Mouse (Mus musculus) 3134 (cell line): Measurements from ENCODE around the gene Gpc6.

Experiments
- DNase-seq: peaks from one replicate; pipeline ENCODE4 v3.0.0-alpha.2; 2011; ENCODE audit warnings: low spot score; ENCODE audit not compliant: insufficient read length; ENCODE audit errors: extremely low read depth

Gene Gpc6

DNA sequence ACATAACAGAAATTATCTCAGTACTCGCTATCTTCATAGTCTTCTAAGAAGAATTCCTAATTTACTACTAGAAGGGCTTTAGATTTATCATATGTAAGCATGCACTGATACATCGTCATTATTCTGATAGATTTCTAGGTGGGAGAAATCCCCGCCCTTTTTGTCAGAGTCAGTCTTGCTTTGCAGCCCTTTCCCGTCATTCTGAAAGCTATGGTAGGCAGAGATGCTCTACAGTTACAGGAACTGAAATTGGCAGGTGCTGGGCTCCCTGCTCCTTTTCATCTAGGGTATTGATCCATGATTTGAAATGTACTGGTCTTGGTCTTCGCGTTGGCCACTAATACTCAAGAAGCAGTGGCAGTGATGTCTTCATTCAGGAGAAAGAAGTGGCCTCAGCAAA lies 22.3 kb downstream of the Gpc6 start:
- DNase-seq, result no peak

DNA sequence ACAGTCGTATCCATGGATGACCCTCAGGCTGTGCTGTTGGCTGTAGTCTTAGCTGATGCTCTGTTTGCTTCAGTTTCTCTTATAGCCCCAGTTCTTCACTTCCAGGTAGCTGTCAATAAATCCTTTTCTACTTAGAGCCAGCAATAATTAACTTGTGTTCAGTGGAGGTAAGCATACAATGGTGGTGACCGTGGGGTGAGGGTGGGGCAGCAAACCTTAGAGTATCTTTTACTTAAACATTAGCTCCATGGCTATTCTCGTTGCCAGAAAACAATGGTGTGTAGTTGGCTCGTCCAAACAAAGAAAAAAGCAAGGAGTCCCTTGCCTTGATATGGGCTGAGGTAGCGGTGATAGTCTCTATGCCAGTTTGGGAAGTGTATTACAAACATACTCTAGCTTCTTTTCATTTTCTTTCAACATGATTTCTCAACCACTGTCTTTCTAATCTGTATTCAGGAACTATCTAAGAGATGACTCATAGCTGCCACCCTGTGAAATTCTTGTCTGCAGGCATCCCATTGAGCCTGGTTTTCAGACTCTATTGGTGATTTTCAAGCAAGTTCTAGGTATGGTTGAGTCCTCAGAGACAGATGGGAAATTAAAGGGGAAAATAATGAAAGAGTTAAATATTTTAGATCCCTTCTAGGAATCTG lies 22.9 kb downstream of the Gpc6 start:
- DNase-seq, result no peak

- DNase-seq, result no peak
Measured at GRCm38 (mm10) chr14:116957154-116957553, 32.0 kb downstream of the Gpc6 start.

DNA sequence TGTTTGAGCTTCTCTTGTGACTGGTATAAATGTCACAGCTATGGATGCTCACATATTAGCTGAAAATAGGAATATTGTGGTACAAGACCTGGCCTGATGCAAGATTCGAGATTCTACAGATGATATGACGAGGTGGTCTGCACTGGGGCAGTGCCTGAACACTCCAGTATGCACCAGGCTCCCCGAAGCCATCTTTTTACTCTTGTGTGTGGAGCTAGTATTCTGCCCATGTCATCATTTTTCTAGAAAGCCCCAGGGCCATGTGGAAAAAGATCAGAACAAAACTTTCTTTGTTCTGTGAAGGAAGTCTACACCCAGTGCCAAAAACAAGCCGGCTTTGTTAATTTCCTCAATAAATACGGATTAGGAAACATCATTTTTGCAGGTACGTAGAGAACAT lies 39.7 kb downstream of the Gpc6 start:
- DNase-seq, result no peak

DNA sequence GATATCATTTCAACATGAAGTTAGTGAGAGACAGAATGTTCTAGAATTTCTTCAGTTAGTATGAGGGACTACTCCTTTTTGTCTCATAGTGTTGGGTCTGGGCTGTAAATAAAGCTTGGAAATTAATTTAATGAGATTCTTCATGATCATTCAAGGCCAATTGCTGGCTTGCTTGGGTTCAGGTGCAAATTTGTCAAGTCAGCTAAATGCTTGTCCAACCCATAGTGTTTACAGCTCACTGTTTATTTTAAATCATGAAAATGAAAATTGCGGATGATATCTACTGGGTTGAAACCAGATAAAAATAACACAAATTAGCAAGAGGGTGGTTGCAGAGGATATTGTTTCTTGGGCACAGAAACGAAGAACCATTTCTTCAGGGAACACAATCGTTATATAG lies 49.6 kb downstream of the Gpc6 start:
- DNase-seq, result no peak

DNA sequence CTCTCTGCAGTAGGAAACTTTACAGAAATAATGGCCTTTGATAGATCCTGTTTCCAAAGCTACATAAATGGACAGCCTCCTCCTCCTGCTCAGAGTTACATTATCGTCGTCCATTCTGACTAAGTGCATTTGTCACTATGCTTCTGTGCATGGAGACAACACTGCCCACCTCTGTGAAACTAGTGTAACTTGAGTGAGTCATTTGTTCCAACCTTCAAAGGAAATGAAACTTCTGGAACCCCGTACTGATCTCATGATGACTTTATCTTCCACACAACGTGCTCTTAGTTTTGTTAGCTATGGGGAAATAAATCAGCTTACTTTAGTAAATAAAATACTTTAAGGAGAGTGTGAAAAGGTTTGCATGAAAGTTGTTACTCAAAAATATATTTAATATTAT lies 50.1 kb downstream of the Gpc6 start:
- no peak for DNase-seq

- no peak for DNase-seq
Measured at GRCm38 (mm10) chr14:116977259-116977658, 52.1 kb downstream of the Gpc6 start.

DNA sequence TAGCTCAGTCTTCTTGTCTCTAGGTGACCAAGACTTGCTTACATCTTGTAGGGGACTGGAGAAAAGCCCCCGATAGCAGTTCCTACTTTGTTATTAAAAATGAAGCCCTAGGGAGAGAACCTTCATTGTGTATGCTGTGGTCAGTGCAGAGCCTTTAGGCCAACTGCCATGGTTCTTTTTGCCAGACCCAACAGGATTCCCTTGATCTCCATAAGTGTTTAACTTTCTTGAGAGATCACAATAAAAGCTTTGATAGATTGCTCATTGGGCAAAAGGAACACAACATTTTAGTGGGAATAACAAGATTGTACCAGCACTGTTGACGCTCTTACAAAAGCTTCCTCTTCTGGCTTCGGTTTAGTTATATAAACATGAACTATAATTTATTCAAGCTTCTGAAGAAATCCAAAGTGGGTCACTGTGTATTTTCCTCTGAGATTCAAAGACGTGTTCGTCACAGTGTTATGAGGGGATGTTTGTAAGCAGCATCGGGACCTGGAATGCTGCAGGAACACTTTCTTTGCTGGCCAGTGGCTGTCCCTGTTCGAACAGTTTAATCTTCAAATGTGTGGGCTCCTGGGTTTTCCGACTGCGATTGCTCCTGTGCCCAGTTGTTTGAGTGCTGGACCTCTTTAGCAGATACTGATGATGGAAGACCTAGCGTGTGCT lies 54.7 kb downstream of the Gpc6 start:
- no peak for DNase-seq

DNA sequence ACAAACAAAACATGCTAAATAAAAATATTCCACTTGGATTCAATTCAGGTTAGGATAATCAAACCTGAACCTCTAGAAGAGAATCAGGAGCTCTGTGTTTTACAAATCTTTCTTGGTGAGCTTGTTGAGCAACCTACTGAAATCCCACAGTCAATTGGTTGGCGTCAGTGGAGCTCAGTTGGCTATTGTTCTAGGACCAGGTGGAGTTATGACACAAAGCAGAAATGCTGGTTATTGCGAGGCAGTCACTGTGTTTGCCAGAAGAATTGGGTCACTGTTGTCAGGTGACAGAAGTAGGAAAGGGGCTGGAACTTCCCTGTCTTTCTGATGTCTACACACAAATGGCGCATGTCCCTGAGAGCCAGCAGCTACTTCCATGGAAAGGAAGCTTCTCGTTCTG lies 56.6 kb downstream of the Gpc6 start:
- DNase-seq, result no peak

GRCm38 (mm10) chr14:116987341-116987740 lies 62.2 kb downstream of the Gpc6 start:
- DNase-seq, result no peak

GRCm38 (mm10) chr14:117000376-117000775 lies 75.3 kb downstream of the Gpc6 start:
- DNase-seq, result no peak

GRCm38 (mm10) chr14:117002313-117002712 lies 77.2 kb downstream of the Gpc6 start:
- no peak for DNase-seq

- DNase-seq, result no peak
Measured at GRCm38 (mm10) chr14:117008781-117009180, 83.7 kb downstream of the Gpc6 start.

DNA sequence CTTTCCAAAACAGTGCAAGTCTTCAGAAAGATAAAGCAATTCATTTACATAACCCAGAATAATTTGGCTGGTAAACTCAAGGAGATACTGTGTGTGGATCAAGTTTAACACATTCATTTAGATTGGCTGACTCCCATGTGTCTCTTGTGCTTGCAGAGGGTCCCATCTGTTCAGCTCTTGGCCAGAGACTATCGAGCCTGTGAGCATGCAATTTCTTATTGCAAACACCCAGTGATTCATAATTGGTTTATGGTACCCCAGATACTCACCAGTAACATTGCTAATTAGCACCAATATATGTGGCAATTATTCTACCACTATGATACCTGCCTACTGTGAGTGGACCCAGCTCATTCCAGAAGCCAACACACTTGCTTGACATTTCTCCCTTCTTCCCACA lies 87.9 kb downstream of the Gpc6 start:
- DNase-seq, result no peak

DNA sequence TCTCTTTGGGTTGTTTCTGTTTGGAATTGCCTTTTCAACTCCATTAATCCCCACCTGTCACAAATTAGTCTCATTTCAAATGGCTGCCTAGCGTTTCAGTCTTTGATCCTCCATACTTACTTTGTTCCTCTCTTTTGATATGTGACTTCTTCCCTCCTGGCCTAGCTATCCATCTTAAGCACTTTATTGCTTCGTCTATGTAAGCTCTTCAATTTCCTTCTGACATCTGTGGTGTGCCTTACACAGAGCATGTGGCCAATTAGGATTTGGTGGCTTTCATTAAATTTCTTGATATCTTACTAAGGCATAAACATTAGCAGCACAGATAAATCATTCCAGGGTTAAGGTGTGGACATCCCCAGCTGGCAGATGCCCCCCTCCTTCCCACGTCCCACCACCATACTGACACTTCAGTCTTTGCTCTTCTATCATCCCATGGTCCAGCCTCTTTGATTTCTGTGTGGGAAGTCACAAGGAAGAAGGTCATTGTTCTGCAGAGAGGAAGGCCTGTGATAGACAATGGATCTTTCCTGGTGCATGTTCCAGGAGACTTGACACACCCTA lies 88.5 kb downstream of the Gpc6 start:
- DNase-seq, result no peak

- no peak for DNase-seq
Measured at GRCm38 (mm10) chr14:117015333-117015922, 90.3 kb downstream of the Gpc6 start.

DNA sequence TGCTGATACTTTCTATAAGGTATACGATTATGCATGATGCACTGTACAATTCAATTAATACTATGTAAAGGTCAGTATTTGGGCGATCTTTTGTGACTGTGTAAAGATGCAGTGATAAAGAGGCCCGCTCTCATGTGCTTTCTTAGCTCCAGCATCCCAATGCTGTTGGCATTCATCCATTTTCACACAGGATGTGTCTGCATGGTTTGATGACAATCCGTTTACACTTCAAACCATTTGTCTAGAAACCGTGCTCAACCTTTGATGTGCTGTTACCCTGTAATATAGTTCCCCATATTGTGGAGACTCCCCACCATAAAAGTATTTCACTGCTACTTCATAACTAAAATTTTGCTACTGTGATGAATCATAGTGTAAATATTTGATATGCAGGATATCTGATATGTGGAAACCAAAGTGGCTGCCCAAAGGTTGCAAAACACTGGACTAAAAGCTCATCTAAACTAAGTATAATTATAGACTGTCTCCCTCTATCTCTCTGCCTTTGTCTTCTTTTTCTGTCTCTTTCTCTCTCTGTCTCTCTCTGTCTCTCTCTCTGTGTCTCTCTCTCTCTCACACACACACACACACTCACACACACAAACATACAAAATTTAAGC lies 97.2 kb downstream of the Gpc6 start:
- no peak for DNase-seq

DNA sequence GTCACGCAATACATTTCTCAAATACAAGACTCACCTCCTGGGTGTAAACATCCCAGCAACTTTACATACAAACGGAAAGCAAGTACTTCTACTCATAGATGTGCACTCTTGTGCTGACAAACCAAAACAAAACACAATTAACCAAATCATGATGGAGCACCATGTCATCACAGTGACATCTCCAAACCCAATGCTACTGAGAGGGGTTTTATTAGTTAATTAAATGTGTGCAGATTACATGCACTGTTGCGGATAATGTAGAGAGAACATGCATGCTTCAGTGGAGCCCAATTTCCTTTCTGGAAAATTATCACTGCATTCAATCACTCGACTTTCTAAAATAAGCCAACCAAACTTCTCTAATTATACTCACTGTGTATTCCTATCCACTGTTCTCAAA lies 109.0 kb downstream of the Gpc6 start:
- DNase-seq, result no peak

GRCm38 (mm10) chr14:117041017-117041416 lies 115.9 kb downstream of the Gpc6 start:
- DNase-seq, result no peak

- DNase-seq, result no peak
Measured at GRCm38 (mm10) chr14:117048951-117049350, 123.8 kb downstream of the Gpc6 start.

DNA sequence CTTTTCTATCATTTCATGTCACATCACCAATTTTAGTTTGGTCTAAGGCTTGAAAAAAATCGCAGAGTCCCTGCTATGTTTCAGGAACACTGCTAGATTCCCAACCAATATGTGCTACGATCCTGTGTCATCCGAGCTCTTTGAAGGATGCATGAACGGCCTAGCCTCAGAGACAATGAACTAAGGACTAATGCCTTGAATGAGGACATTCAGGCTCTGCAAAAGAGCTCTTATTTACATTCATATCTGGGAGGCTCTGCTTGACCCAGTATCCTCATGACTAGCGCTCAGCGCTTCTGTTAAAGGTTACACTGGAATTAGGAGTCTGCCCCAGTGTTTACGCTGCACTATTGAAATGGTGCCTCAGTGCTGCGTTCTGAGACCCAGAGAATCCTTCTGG lies 125.8 kb downstream of the Gpc6 start:
- DNase-seq, result no peak

DNA sequence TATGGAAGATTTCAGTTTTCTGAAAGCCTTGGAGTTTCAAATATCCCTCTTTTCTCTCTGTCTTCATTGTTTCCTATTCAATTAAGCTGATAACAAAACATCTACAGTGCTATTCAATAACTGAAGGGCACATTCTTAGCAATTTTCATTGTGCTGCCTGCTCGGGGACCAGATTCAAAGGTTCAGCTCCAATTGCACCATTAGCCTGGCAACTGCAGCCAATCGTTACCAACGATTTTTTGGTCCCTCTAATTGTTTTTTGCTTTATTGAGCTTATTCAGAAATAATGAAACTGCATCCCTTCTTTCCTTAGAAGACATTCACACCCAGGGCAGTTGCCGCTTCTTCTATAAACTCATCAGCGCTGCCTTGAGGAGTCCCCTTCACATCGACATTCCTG lies 128.2 kb downstream of the Gpc6 start:
- no peak for DNase-seq
